Mouse (Mus musculus) liver, embryonic 13.5 days (tissue): ENCODE data around the gene Ahdc1. TPM values are rescaled to one million over a fixed set of nuclear protein-coding genes. Genes with fewer than 3 reads are reported as not detected.

Experiments
- ATAC-seq: fragments of 200-750 bp; cut with Nextera tagmentation; 2 replicates; pipeline ENCODE4 v1.8.0; 2017; ENCODE audit warnings: low read depth, mild to moderate bottlenecking, moderate number of reproducible peaks, moderate library complexity
- DNase-seq: peaks from one replicate; pipeline ENCODE4 v3.0.0; 2022
- H3K27ac ChIP-seq: fragments of 300-500 bp; sonication (generic); 2 replicates; pipeline ENCODE4 v1.5.1; 2015; ENCODE audit warnings: moderate library complexity, mild to moderate bottlenecking, inconsistent platforms
- H3K27me3 ChIP-seq: fragments of 300-500 bp; sonication (generic); 2 replicates; pipeline ENCODE4 v1.6.1; 2015; ENCODE audit warnings: mild to moderate bottlenecking, inconsistent platforms
- H3K36me3 ChIP-seq: fragments of 300-500 bp; sonication (generic); 2 replicates; pipeline ENCODE4 v1.6.1; 2015; ENCODE audit warnings: mild to moderate bottlenecking, inconsistent platforms
- H3K4me1 ChIP-seq: fragments of 300-500 bp; sonication (generic); replicated peaks from 2 replicates; pipeline ENCODE4 v1.6.1; 2015; ENCODE audit warnings: inconsistent platforms
- H3K4me2 ChIP-seq: fragments of 300-500 bp; sonication (generic); 2 replicates; pipeline ENCODE4 v1.6.1; 2015; ENCODE audit warnings: inconsistent platforms, mild to moderate bottlenecking, moderate library complexity
- H3K4me3 ChIP-seq: fragments of 300-500 bp; sonication (generic); replicated peaks from 2 replicates; pipeline ENCODE4 v1.5.1; 2015; ENCODE audit warnings: mild to moderate bottlenecking, inconsistent platforms
- H3K9ac ChIP-seq: fragments of 300-500 bp; sonication (generic); 2 replicates; pipeline ENCODE4 v1.6.1; 2015; ENCODE audit warnings: mild to moderate bottlenecking, inconsistent platforms
- H3K9me3 ChIP-seq: fragments of 300-500 bp; sonication (generic); replicated peaks from 2 replicates; pipeline ENCODE4 v1.6.1; 2016; ENCODE audit warnings: inconsistent platforms
- WGBS: fragments of 180-500 bp; shearing (Covaris S2); methylation state at CpG from one replicate; pipeline ENCODE4 v1.1.7; 2015; ENCODE audit not compliant: insufficient replicate concordance; 5-methylcytosine and 5-hydroxymethylcytosine counted together
- polyA plus RNA-seq: library from polyadenylated mRNA; unstranded; fragments of >200 nt; fragmentation: Nextera tagmentation; extraction: Ambion mirVana; gene quantifications from 2 replicates; pipeline ENCODE4 v1.2.1, GENCODE M21; 2015

The Ahdc1 gene
- polyA plus RNA-seq, 1 experiment from 2014 or later = 1.3 TPM

- ATAC-seq (no peak), DNase-seq (no peak)
- peak overlapping the region; percentile 29; the same call in 1 of the 2 replicates for H3K27ac ChIP-seq
- WGBS = 75% methylated on average over 11 of the region's 11 CpGs
- H3K36me3 ChIP-seq = peaks cover 52% of the 10 kb centered on the region
- no peaks in the 10 kb centered on the region for H3K27me3 ChIP-seq
- no peaks in the 10 kb centered on the region for H3K9me3 ChIP-seq
- H3K4me1 ChIP-seq = peaks cover 67% of the 10 kb centered on the region
- no peak overlapping the region for H3K4me3 ChIP-seq
- H3K4me2 ChIP-seq = no peak overlapping the region
- no peak overlapping the region for H3K9ac ChIP-seq
These were observed 49.6 kb downstream of the Ahdc1 start for GRCm38 (mm10) chr4:133060702-133061101.

DNA sequence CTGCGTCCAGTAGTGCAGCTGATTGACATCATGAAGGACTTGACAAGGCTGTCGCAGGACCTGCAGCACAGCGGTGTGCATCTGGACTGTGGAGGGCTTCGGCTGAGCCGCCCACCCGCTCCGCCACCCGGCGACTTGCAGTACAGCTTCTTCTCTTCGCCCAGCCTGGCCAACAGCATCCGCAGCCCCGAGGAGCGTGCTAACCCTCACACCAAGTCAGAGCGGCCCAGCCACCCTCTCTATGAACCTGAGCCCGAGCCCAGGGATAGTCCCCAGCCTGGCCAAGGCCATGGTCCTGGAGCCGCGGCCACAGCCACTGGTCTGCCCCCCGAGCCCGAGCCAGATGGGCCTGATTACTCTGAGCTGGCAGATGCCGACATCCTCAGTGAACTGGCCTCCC is 50.7 kb downstream of the Ahdc1 start:
- H3K27me3 ChIP-seq = no peaks in the 10 kb centered on the region
- no peak overlapping the region for H3K4me3 ChIP-seq
- no peaks in the 10 kb centered on the region for H3K9me3 ChIP-seq
- H3K9ac ChIP-seq = no peak overlapping the region
- no peak overlapping the region for H3K4me2 ChIP-seq
- peaks cover 59% of the 10 kb centered on the region for H3K36me3 ChIP-seq
- ATAC-seq (no peak), DNase-seq (no peak)
- no peak overlapping the region for H3K27ac ChIP-seq
- 88% methylated on average over 20 of the region's 20 CpGs for WGBS
- peaks cover 56% of the 10 kb centered on the region for H3K4me1 ChIP-seq

GRCm38 (mm10) chr4:133062286-133062685 is 51.2 kb downstream of the Ahdc1 start:
- H3K27ac ChIP-seq = no peak overlapping the region
- H3K9ac ChIP-seq = no peak overlapping the region
- DNase-seq (no peak), ATAC-seq (no peak)
- 83% methylated on average over 14 of the region's 14 CpGs for whole genome bisulfite sequencing
- H3K36me3 ChIP-seq = peaks cover 61% of the 10 kb centered on the region
- no peak overlapping the region for H3K4me3 ChIP-seq
- no peaks in the 10 kb centered on the region for H3K27me3 ChIP-seq
- H3K9me3 ChIP-seq = no peaks in the 10 kb centered on the region
- H3K4me2 ChIP-seq = no peak overlapping the region
- peaks cover 51% of the 10 kb centered on the region for H3K4me1 ChIP-seq

- Histone ChIP-seq H3K9me3 (no peaks in the 10 kb centered on the region), H3K27me3 (no peaks in the 10 kb centered on the region), H3K36me3 (peaks cover 61% of the 10 kb centered on the region), H3K9ac (no peak overlapping the region), H3K27ac (0 out of 2 replicates have a peak overlapping the region, but pooled peaks have one; percentile 39), H3K4me2 (no peak overlapping the region), H3K4me3 (no peak overlapping the region), H3K4me1 (peaks cover 42% of the 10 kb centered on the region)
- DNase-seq (no peak), ATAC-seq (no peak)
- 92% methylated on average over 18 of the region's 18 CpGs for WGBS
These were observed 52.1 kb downstream of the Ahdc1 start for GRCm38 (mm10) chr4:133063203-133063602.

DNA sequence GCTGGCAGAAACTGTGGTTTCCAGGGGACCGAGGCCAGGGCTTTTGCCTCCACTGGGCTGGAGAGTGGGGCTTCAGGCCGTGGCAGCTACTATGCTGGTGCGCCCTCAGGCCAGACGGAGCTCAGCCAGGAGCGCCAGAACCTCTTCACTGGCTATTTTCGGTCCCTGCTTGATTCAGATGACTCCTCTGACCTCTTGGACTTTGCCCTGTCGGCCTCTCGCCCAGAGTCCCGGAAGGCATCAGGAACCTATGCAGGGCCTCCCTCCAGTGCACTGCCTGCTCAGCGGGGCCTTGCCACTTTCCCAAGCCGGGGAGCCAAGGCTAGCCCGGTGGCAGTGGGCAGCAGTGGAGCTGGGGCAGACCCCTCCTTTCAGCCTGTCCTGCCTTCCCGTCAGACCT is 52.7 kb downstream of the Ahdc1 start:
- no peak overlapping the region for H3K4me3 ChIP-seq
- no peaks in the 10 kb centered on the region for H3K9me3 ChIP-seq
- H3K9ac ChIP-seq = no peak overlapping the region
- 79% methylated on average over 13 of the region's 13 CpGs for WGBS
- no peak for DNase-seq
- H3K27ac ChIP-seq = peak overlapping the region; percentile 39
- H3K4me1 ChIP-seq = peaks cover 36% of the 10 kb centered on the region
- peaks cover 64% of the 10 kb centered on the region for H3K36me3 ChIP-seq
- H3K27me3 ChIP-seq = no peaks in the 10 kb centered on the region
- no peak overlapping the region for H3K4me2 ChIP-seq
- peak; percentile 24; the same call in 1 of the 2 replicates for ATAC-seq

GRCm38 (mm10) chr4:133064791-133065190 is 53.7 kb downstream of the Ahdc1 start:
- DNase-seq (no peak), ATAC-seq (no peak)
- Histone ChIP-seq H3K27ac (no peak overlapping the region), H3K9me3 (no peaks in the 10 kb centered on the region), H3K4me2 (no peak overlapping the region), H3K27me3 (no peaks in the 10 kb centered on the region), H3K36me3 (peaks cover 71% of the 10 kb centered on the region), H3K4me1 (peaks cover 26% of the 10 kb centered on the region), H3K4me3 (no peak overlapping the region), H3K9ac (no peak overlapping the region)
- WGBS = 90% methylated on average over 19 of the region's 19 CpGs

- DNase-seq (no peak), ATAC-seq (no peak)
- H3K36me3 ChIP-seq = peaks cover 70% of the 10 kb centered on the region
- no peaks in the 10 kb centered on the region for H3K27me3 ChIP-seq
- WGBS = 80% methylated on average over 14 of the region's 14 CpGs
- H3K27ac ChIP-seq = no peak overlapping the region
- no peak overlapping the region for H3K4me2 ChIP-seq
- H3K4me3 ChIP-seq = no peak overlapping the region
- H3K9me3 ChIP-seq = no peaks in the 10 kb centered on the region
- peaks cover 15% of the 10 kb centered on the region for H3K4me1 ChIP-seq
- no peak overlapping the region for H3K9ac ChIP-seq
These were observed 54.9 kb downstream of the Ahdc1 start for GRCm38 (mm10) chr4:133065894-133066386.

- WGBS = 78% methylated on average over 12 of the region's 12 CpGs
- Histone ChIP-seq H3K27ac (0 out of 2 replicates have a peak overlapping the region, but pooled peaks have one; percentile 23), H3K36me3 (peaks cover 44% of the 10 kb centered on the region), H3K9ac (no peak overlapping the region), H3K27me3 (no peaks in the 10 kb centered on the region), H3K4me1 (peaks cover 12% of the 10 kb centered on the region), H3K9me3 (no peaks in the 10 kb centered on the region), H3K4me2 (no peak overlapping the region), H3K4me3 (no peak overlapping the region)
- no peak for ATAC-seq
- DNase-seq = no peak
These were observed 57.5 kb downstream of the Ahdc1 start for GRCm38 (mm10) chr4:133068400-133069138.

- no peak overlapping the region for H3K9ac ChIP-seq
- H3K9me3 ChIP-seq = no peaks in the 10 kb centered on the region
- peaks cover 26% of the 10 kb centered on the region for H3K36me3 ChIP-seq
- peaks cover 23% of the 10 kb centered on the region for H3K4me1 ChIP-seq
- no peak overlapping the region for H3K4me2 ChIP-seq
- H3K4me3 ChIP-seq = no peak overlapping the region
- 78% methylated on average over 3 of the region's 3 CpGs for WGBS
- DNase-seq (no peak), ATAC-seq (no peak)
- no peak overlapping the region; the same call in 1 of the 2 replicates for H3K27ac ChIP-seq
- H3K27me3 ChIP-seq = no peaks in the 10 kb centered on the region
These were observed 59.3 kb downstream of the Ahdc1 start for GRCm38 (mm10) chr4:133070388-133070787.

DNA sequence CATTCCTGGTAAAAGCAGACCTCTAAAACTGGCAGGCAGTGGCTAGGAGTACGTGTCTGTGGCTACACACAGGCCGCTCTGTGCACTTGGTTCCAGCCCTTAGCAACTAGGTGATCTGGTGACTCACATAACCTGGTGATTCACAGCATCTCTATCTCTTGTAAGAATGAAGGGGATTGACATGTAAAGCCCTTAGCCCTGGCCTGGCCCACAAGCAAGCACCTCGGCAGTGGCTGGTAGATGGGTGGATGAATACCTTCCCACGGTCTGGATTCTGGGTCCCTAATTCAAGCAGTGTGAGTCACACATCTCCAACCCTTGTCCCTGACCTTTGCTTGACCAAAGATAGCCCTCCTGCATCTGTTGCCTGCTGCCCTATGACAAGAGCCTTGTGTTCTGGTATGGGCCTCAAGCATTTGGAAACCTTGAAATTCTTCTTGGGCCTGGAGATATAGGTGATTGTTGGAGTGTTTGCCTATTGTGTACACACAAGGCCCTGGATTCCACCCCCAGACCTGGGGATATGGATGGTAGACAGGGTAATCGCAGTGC is 59.8 kb downstream of the Ahdc1 start:
- H3K9ac ChIP-seq = no peak overlapping the region
- ATAC-seq (no peak), DNase-seq (no peak)
- no peaks in the 10 kb centered on the region for H3K9me3 ChIP-seq
- peaks cover 21% of the 10 kb centered on the region for H3K36me3 ChIP-seq
- no peak overlapping the region for H3K27ac ChIP-seq
- H3K4me3 ChIP-seq = no peak overlapping the region
- WGBS = 77% methylated on average over 5 of the region's 5 CpGs
- H3K27me3 ChIP-seq = no peaks in the 10 kb centered on the region
- peaks cover 28% of the 10 kb centered on the region for H3K4me1 ChIP-seq
- H3K4me2 ChIP-seq = no peak overlapping the region

GRCm38 (mm10) chr4:133073192-133073591 is 62.1 kb downstream of the Ahdc1 start:
- H3K27me3 ChIP-seq = no peaks in the 10 kb centered on the region
- H3K4me1 ChIP-seq = peaks cover 37% of the 10 kb centered on the region
- no peak overlapping the region for H3K4me3 ChIP-seq
- H3K27ac ChIP-seq = no peak overlapping the region
- WGBS = 55% methylated on average over 8 of the region's 8 CpGs
- H3K9ac ChIP-seq = no peak overlapping the region
- DNase-seq (no peak), ATAC-seq (no peak)
- peaks cover 13% of the 10 kb centered on the region for H3K36me3 ChIP-seq
- no peak overlapping the region for H3K4me2 ChIP-seq
- H3K9me3 ChIP-seq = no peaks in the 10 kb centered on the region
